Mouse (Mus musculus) thymus, adult 2 months (tissue): ENCODE data around the gene Rfxank. TPM values are rescaled to one million over a fixed set of nuclear protein-coding genes. Genes with fewer than 3 reads are reported as not detected.

Experiments used
- DNase-seq: peaks from one replicate; pipeline ENCODE4 v3.0.0; 2021
- H3K27ac ChIP-seq: fragments of 200-500 bp; 2 replicates; pipeline ENCODE4 v1.5.1; 2012; ENCODE audit warnings: low read length, control low read depth; ENCODE audit not compliant: control insufficient read depth, insufficient read depth
- H3K27me3 ChIP-seq: fragments of 200-500 bp; 2 replicates; pipeline ENCODE4 v1.6.1; 2012; ENCODE audit warnings: mild to moderate bottlenecking, low read length, moderate library complexity, mixed read lengths; ENCODE audit not compliant: control insufficient read depth, insufficient read depth
- H3K36me3 ChIP-seq: fragments of 200-500 bp; 2 replicates; pipeline ENCODE4 v1.6.1; 2012; ENCODE audit warnings: mild to moderate bottlenecking, low read length, moderate library complexity; ENCODE audit not compliant: control insufficient read depth, insufficient read depth
- H3K4me1 ChIP-seq: fragments of 200-500 bp; replicated peaks from 2 replicates; pipeline ENCODE4 v1.6.1; 2012; ENCODE audit warnings: low read length; ENCODE audit not compliant: control insufficient read depth, insufficient read depth
- H3K4me3 ChIP-seq: fragments of 200-500 bp; 2 replicates; pipeline ENCODE4 v1.5.1; 2012; ENCODE audit warnings: mild to moderate bottlenecking, low read length, control low read depth, moderate library complexity; ENCODE audit not compliant: control insufficient read depth, insufficient read depth
- CTCF ChIP-seq: fragments of 200-500 bp; IDR thresholded peaks from 2 replicates; pipeline ENCODE4 v1.5.1; 2012; ENCODE audit warnings: mild to moderate bottlenecking, control low read depth, low read length, moderate library complexity, borderline replicate concordance; ENCODE audit not compliant: control insufficient read depth, poor library complexity, insufficient read depth; ENCODE audit errors: extremely low read depth
- POLR2A ChIP-seq: fragments of 200-500 bp; IDR thresholded peaks from 2 replicates; pipeline ENCODE4 v1.6.1; 2012; ENCODE audit warnings: mild to moderate bottlenecking, low read length, control low read depth, moderate library complexity; ENCODE audit not compliant: control insufficient read depth, poor library complexity, insufficient read depth; ENCODE audit errors: extremely low read depth
- WGBS: fragments of 180-500 bp; shearing (Covaris S2); methylation state at CpG from one replicate; pipeline ENCODE4 v1.1.7; 2018; 5-methylcytosine and 5-hydroxymethylcytosine counted together
- polyA plus RNA-seq: library from polyadenylated mRNA; depleted of rRNA; stranded (reverse); fragments of >200 nt; gene quantifications from 2 replicates; pipeline ENCODE4 v1.2.3, GENCODE M21; 2012

The Rfxank gene
- polyA plus RNA-seq, 1 experiment, result 58.2 TPM

GRCm38 (mm10) chr8:70152537-70153257 lies 13.7 kb upstream of the Rfxank start:
- Histone ChIP-seq H3K36me3 (no peaks in the 10 kb centered on the region), H3K4me1 (peaks cover 37% of the 10 kb centered on the region), H3K4me3 (no peak overlapping the region), H3K27me3 (no peaks in the 10 kb centered on the region), H3K27ac (no peak overlapping the region)
- peak; percentile 83 for DNase-seq
- WGBS, result 20% methylated on average over 22 of the region's 22 CpGs
- TF ChIP-seq POLR2A, result no peak; the same call in 1 of the 2 replicates
- TF ChIP-seq CTCF, result no peak

- peaks cover under 1% of the 10 kb centered on the region; the same call in 1 of the 2 replicates for H3K36me3 ChIP-seq
- DNase-seq, result no peak
- H3K4me1 ChIP-seq, result peaks cover 30% of the 10 kb centered on the region
- H3K4me3 ChIP-seq, result no peak overlapping the region
- H3K27ac ChIP-seq, result no peak overlapping the region
- H3K27me3 ChIP-seq, result no peaks in the 10 kb centered on the region
- 76% methylated on average over 13 of the region's 13 CpGs for WGBS
- no peak for TF ChIP-seq POLR2A
- TF ChIP-seq CTCF, result no peak
Measured at GRCm38 (mm10) chr8:70150158-70150557, 11.2 kb upstream of the Rfxank start.

- Histone ChIP-seq H3K36me3 (peaks cover 4% of the 10 kb centered on the region; the same call in 1 of the 2 replicates), H3K27ac (peak overlapping the region; percentile 78), H3K4me1 (peaks cover 30% of the 10 kb centered on the region), H3K27me3 (no peaks in the 10 kb centered on the region), H3K4me3 (no peak overlapping the region)
- DNase-seq, result peak; percentile 41
- 72% methylated on average over 7 of the region's 7 CpGs for WGBS
- TF ChIP-seq CTCF (no peak), POLR2A (no peak)
Measured at GRCm38 (mm10) chr8:70147678-70148607, 9.0 kb upstream of the Rfxank start.

- peak overlapping the region; percentile 91 for H3K27ac ChIP-seq
- H3K4me1 ChIP-seq, result peaks cover 15% of the 10 kb centered on the region
- peak overlapping the region; percentile 96 for H3K4me3 ChIP-seq
- H3K36me3 ChIP-seq, result peaks cover 4% of the 10 kb centered on the region; the same call in 1 of the 2 replicates
- TF ChIP-seq CTCF, result no peak
- TF ChIP-seq POLR2A, result no peak
- WGBS, result 1% methylated on average over 9 of the region's 9 CpGs
- H3K27me3 ChIP-seq, result no peaks in the 10 kb centered on the region
- no peak for DNase-seq
Measured at GRCm38 (mm10) chr8:70139981-70140380, 1.0 kb upstream of the Rfxank start.

- H3K27ac ChIP-seq, result no peak overlapping the region
- H3K4me1 ChIP-seq, result peaks cover 15% of the 10 kb centered on the region
- H3K4me3 ChIP-seq, result no peak overlapping the region
- peaks cover 13% of the 10 kb centered on the region; the same call in 1 of the 2 replicates for H3K36me3 ChIP-seq
- 82% methylated on average over 4 of the region's 4 CpGs for whole genome bisulfite sequencing
- H3K27me3 ChIP-seq, result no peaks in the 10 kb centered on the region
- TF ChIP-seq POLR2A (no peak), CTCF (no peak)
- no peak for DNase-seq
Measured at GRCm38 (mm10) chr8:70137890-70138289, 1.1 kb downstream of the Rfxank start.

GRCm38 (mm10) chr8:70136591-70136990 lies 2.4 kb downstream of the Rfxank start:
- 92% methylated on average over 4 of the region's 4 CpGs for WGBS
- peaks cover 13% of the 10 kb centered on the region; the same call in 1 of the 2 replicates for H3K36me3 ChIP-seq
- H3K27me3 ChIP-seq, result no peaks in the 10 kb centered on the region
- no peak overlapping the region for H3K27ac ChIP-seq
- DNase-seq, result no peak
- H3K4me3 ChIP-seq, result no peak overlapping the region
- peaks cover 26% of the 10 kb centered on the region for H3K4me1 ChIP-seq
- TF ChIP-seq CTCF, result no peak
- no peak for TF ChIP-seq POLR2A
